Mouse (Mus musculus) bone marrow macrophage, adult 2 months (primary cell): ENCODE measurements around the gene Ogg1.

ENCODE experiments used
- CTCF ChIP-seq: IDR thresholded peaks from 2 replicates; pipeline ENCODE4 v1.5.1; 2012; ENCODE audit warnings: low read depth, mild to moderate bottlenecking, low read length, moderate library complexity
- POLR2A ChIP-seq: IDR thresholded peaks from 2 replicates; pipeline ENCODE4 v1.6.1; 2012; ENCODE audit warnings: mild to moderate bottlenecking, low read depth, low read length, borderline replicate concordance

- TF ChIP-seq POLR2A: no peak
- no peak for TF ChIP-seq CTCF
Observed at GRCm38 (mm10) chr6:113315972-113316371, 10.8 kb upstream of the Ogg1 start.
